Mouse (Mus musculus) small intestine, adult 2 months (tissue): ENCODE results near the gene Cks1b. TPM values are rescaled to one million over a fixed set of nuclear protein-coding genes. Genes with fewer than 3 reads are reported as not detected.

Source experiments
- H3K27ac ChIP-seq: fragments of 200-500 bp; 2 replicates; pipeline ENCODE4 v1.5.1; 2012; ENCODE audit warnings: low read depth, low read length, control low read depth, inconsistent platforms; ENCODE audit not compliant: insufficient read depth
- H3K27me3 ChIP-seq: fragments of 200-500 bp; 2 replicates; pipeline ENCODE4 v1.6.1; 2012; ENCODE audit warnings: mild to moderate bottlenecking, moderate library complexity, low read length, inconsistent platforms; ENCODE audit not compliant: control insufficient read depth, insufficient read depth
- H3K36me3 ChIP-seq: fragments of 200-500 bp; 2 replicates; pipeline ENCODE4 v1.6.1; 2012; ENCODE audit warnings: mild to moderate bottlenecking, low read length, control low read depth, inconsistent platforms; ENCODE audit not compliant: control insufficient read depth, insufficient read depth
- H3K4me1 ChIP-seq: fragments of 200-500 bp; 2 replicates; pipeline ENCODE4 v1.6.1; 2012; ENCODE audit warnings: low read length, inconsistent platforms, mixed read lengths; ENCODE audit not compliant: control insufficient read depth, insufficient read depth, insufficient read length
- H3K4me3 ChIP-seq: fragments of 200-500 bp; 2 replicates; pipeline ENCODE4 v1.5.1; 2012; ENCODE audit warnings: low read depth, mild to moderate bottlenecking, control low read depth, inconsistent platforms, low read length, moderate library complexity
- CTCF ChIP-seq: fragments of 200-500 bp; IDR thresholded peaks from 2 replicates; pipeline ENCODE4 v1.5.1; 2012; ENCODE audit warnings: low read depth, mild to moderate bottlenecking, control low read depth, inconsistent platforms, low read length, moderate library complexity, mixed read lengths; ENCODE audit not compliant: insufficient replicate concordance, insufficient read length; ENCODE audit errors: extremely low read depth
- POLR2A ChIP-seq: fragments of 200-500 bp; IDR thresholded peaks from 2 replicates; pipeline ENCODE4 v1.6.1; 2012; ENCODE audit warnings: low read depth, mild to moderate bottlenecking, control low read depth, inconsistent platforms, low read length, moderate library complexity
- WGBS: fragments of 180-500 bp; shearing (Covaris S2); methylation state at CpG from one replicate; pipeline ENCODE4 v1.1.7; 2018; 5-methylcytosine and 5-hydroxymethylcytosine counted together
- polyA plus RNA-seq: library from polyadenylated mRNA; depleted of rRNA; stranded (reverse); fragments of >200 nt; gene quantifications from 2 replicates; pipeline ENCODE4 v1.2.3, GENCODE M21; 2012

The Cks1b gene
- polyA plus RNA-seq, 1 experiment = 13.7 TPM

DNA sequence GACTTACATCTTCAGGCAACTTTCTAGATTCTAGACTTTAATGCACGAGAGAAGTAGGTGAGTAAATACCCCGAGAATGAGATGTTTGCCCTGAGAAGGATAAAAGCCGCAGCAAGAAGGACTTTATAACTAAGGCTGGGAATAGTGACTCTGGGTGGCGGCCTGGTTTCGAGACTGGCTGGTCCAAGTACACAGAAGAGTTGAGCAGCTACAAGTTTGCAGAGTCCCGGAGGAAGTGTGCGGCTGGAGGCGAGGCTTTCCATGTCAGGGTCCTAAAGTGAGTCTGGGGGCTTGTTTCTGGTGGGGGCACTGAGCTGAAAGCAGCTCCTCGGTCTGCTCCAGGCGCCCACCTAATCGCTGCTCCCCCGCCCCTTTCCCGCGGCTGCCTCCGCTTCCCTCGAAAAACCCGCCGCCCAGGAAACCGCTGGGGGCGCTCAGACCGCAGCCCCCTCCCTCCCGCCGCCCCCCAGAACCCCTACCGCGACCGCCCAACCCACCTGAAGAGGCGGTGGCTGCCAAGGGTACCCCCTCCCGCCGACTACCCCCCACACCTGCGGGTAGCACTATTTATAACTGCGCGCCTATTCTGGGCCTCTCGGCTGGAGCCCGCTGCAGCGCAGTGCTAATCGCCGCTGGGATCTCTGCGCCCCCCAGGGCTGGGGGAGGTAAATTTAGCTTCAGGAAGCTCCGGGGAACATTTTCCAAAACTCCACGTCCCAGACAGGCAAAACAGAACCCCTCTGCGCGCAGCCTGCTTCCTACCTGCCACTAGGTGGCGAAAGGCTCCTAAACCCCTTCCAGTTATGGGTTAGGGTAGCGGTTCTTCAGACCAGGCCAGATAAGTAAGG lies 22.2 kb downstream of the Cks1b start:
- Histone ChIP-seq H3K27ac (peak overlapping the region; percentile 97), H3K36me3 (peaks cover 3% of the 10 kb centered on the region; the same call in 1 of the 2 replicates), H3K4me1 (no peaks in the 10 kb centered on the region; the same call in 1 of the 2 replicates), H3K27me3 (no peaks in the 10 kb centered on the region), H3K4me3 (peak overlapping the region; percentile 72)
- WGBS = under 1% methylated on average over 42 of the region's 44 CpGs
- TF ChIP-seq CTCF (peak; percentile 92; the same call in 1 of the 2 replicates), POLR2A (no peak; the same call in 1 of the 2 replicates)

DNA sequence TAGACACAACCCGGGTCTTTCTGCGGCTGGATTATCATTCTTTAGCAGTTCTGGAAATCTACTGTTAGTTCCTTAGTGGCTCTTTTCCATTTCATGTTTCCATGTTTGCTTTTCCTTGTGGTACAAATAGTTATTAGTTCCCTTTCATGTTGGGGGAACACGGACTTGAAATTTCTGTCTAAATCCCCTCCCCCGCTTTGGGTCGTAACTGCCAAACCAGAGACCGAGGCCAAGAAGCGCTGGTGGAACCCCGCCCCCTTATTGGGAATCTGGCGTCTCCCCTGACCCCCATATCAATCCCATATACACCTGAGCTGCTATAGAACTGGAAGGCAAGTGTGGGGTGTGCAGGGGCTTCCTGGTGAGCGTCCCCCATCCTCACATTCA lies 22.8 kb downstream of the Cks1b start:
- peak overlapping the region; percentile 97 for H3K27ac ChIP-seq
- H3K4me1 ChIP-seq = no peaks in the 10 kb centered on the region; the same call in 1 of the 2 replicates
- H3K36me3 ChIP-seq = peaks cover 3% of the 10 kb centered on the region; the same call in 1 of the 2 replicates
- H3K27me3 ChIP-seq = no peaks in the 10 kb centered on the region
- H3K4me3 ChIP-seq = peak overlapping the region; percentile 72
- WGBS = 4% methylated on average over 10 of the region's 10 CpGs
- TF ChIP-seq CTCF (no peak), POLR2A (no peak)

DNA sequence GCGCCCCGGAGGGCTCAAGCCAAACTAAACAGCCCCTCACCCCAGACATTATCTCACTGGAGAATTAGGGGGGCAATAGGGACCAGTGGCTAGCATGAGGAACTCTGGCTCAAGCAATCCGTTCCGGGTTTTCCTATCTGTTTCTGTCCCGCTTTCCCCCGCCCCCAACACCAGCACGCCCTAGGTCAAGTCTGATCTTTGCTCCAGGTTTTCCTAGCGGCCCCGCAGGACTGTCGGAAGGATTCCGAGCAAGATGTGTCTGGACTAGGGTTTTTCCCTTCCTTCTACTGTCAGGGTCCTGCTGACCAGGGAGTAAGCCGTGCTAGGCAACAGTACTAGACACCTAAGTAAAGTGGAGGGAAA lies 23.3 kb downstream of the Cks1b start:
- peak; percentile 56; the same call in 1 of the 2 replicates for TF ChIP-seq POLR2A
- TF ChIP-seq CTCF = no peak
- 0% methylated on average over 12 of the region's 12 CpGs for WGBS
- peak overlapping the region; percentile 97 for H3K27ac ChIP-seq
- no peaks in the 10 kb centered on the region for H3K27me3 ChIP-seq
- H3K4me3 ChIP-seq = peak overlapping the region; percentile 72
- peaks cover 4% of the 10 kb centered on the region for H3K4me1 ChIP-seq
- peaks cover 4% of the 10 kb centered on the region; the same call in 1 of the 2 replicates for H3K36me3 ChIP-seq

DNA sequence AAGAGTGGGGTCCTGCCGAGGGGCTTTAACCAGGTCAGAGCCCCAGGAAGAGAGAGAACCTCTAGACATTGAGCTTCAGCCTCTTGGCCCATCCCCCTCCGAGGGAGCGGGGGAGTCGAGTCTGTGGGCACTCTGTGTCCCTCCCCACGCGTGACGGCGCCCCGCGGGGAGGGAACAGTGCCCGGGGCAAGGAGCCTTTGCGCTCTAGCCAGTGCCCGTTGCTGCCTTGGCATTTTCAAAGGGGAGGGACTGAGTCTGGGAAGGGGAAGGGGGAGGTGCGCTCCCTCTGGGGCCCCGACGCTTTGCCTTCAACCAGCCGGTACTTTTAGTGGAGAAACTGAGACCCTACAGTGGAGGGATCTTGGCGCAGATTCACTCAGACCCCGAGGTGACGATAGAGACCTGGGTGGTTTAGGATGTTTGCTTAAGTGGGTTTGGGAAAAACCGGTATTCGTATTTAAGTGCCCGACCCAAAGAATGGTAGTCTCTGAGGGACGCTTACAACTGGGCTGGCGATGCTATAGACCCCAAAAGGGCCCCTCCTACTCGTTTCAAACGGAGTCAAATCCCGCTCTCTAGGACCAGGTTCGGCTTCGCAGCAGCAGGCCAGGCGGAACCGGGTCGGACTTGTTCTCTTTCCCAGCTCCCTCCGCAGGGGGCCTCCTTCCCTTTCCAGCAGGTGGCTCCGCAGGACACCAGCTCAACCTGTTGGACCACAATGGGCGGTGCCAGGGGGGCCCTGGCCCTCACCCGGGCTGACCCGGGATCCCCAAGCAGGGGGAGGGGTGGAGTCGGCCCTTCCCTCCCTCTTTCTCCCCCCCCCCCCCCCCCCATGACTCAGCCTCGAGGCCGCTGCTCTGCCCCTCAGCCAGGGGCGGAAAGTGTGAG lies 23.9 kb downstream of the Cks1b start, which contains the start of gene Zbtb7b:
Gene Zbtb7b, minus strand, starts transcription at position 771 of the 888 bp plus-strand sequence.
- Histone ChIP-seq H3K36me3 (peaks cover 7% of the 10 kb centered on the region; the same call in 1 of the 2 replicates), H3K27me3 (no peaks in the 10 kb centered on the region), H3K27ac (peak within 1 kb of the TSS; percentile 97), H3K4me1 (peaks cover 10% of the 10 kb centered on the region), H3K4me3 (peak within 1 kb of the TSS; percentile 72)
- 1% methylated on average over 42 of the region's 42 CpGs for WGBS
- no peak; the same call in 1 of the 2 replicates for TF ChIP-seq POLR2A
- TF ChIP-seq CTCF = peak; percentile 35; the same call in 1 of the 2 replicates

DNA sequence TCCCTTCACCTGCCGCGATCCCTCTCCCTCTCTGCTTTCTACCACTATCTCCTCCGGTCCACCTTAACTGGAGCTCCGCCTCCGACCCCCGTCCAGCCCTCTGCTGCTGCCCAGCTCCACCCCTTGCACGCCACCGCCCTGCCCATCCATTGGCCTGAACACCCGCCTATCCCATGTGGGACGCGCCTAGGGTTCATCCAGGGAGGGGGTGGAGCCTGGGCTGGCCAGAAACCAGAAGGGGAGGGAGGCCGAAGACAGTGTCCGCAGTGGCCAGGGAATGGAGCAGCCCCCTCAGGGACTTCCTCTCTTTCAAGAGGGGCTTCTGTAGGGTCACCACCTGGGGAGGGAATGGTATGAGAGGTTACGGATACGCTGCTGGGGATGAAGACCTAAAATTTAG lies 24.6 kb downstream of the Cks1b start:
- Histone ChIP-seq H3K27me3 (no peaks in the 10 kb centered on the region), H3K4me1 (peaks cover 11% of the 10 kb centered on the region), H3K27ac (peak overlapping the region; percentile 98), H3K4me3 (peak overlapping the region; percentile 82), H3K36me3 (peaks cover 7% of the 10 kb centered on the region; the same call in 1 of the 2 replicates)
- TF ChIP-seq POLR2A (peak; percentile 97), CTCF (no peak)
- under 1% methylated on average over 15 of the region's 15 CpGs for WGBS

DNA sequence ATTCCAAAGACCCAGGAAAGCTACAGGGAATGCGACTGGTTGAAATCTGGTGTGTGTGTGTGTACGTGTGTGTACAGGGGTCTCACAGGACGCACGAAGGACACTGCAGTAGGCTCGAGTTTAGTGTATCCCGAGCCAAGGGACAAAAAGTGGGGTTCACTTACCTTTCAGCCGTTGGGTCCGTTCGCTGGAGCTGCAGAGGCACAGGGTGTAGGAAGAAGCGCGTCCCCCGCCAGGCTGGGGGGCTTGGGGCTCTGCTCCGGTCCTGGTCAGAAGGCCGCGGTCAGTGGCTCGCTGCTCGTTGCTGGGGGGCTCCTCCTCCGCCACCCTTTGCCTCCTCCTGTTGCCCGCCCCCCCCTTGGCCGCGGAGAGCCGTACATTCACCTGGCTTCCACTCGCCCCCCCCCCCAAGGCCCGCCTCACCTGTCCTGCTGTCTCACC lies 25.3 kb downstream of the Cks1b start:
- no peaks in the 10 kb centered on the region for H3K27me3 ChIP-seq
- under 1% methylated on average over 20 of the region's 24 CpGs for WGBS
- peaks cover 14% of the 10 kb centered on the region for H3K4me1 ChIP-seq
- peaks cover 9% of the 10 kb centered on the region; the same call in 1 of the 2 replicates for H3K36me3 ChIP-seq
- H3K4me3 ChIP-seq = peak overlapping the region; percentile 86
- TF ChIP-seq CTCF (no peak), POLR2A (no peak)
- H3K27ac ChIP-seq = peak overlapping the region; percentile 99
